Mouse (Mus musculus): Measurements from ENCODE around the gene Smarcd1.

- TF ChIP-seq POLR2A (IDR thresholded peaks at IDR 0.05; ENCODE audit: low read depth, low read length) (no peak), CTCF (IDR thresholded peaks at IDR 0.05; ENCODE audit: extremely low read depth, insufficient read depth, insufficient read length, insufficient replicate concordance) (peak; percentile 88)
These were observed at the start of gene Smarcd1 for GRCm38 (mm10) chr15:99701999-99702900.

Measured in spleen, adult 2 months (tissue).